Mouse (Mus musculus) MEL (cell line): ENCODE measurements at regions not wholly inside any gene's neighbourhood (a gene's known extent, or its start where the extent isn't known, plus 50 kb on each side); places are given as distances from the start of the nearest gene placed in this dataset.

Source experiments
- CHD2 ChIP-seq: IDR thresholded peaks from 2 replicates; pipeline ENCODE4 v1.6.1; 2011; ENCODE audit warnings: low read length, improper control_type of control experiment
- CTCF ChIP-seq, 3 experiments: IDR thresholded peaks in 2 of 3; conservative IDR thresholded peaks in 1 of 3; 2 replicates each; pipeline ENCODE4 v1.5.1; 2011 to 2012; ENCODE audit warnings: low read length in 3 of 3, low read depth in 2 of 3, mild to moderate bottlenecking in 2 of 3, improper control_type of control experiment in 1 of 3, inconsistent platforms in 1 of 3, mixed read lengths in 1 of 3, moderate library complexity in 1 of 3; ENCODE audit not compliant: control insufficient read depth in 1 of 3, insufficient read depth in 1 of 3, poor library complexity in 1 of 3, severe bottlenecking in 1 of 3
- EP300 ChIP-seq, 2 experiments: IDR thresholded peaks; 2 replicates each; pipeline ENCODE4 v1.6.1; 2011; ENCODE audit warnings: improper control_type of control experiment in 2 of 2, low read length in 2 of 2, low read depth in 1 of 2, mild to moderate bottlenecking in 1 of 2
- GABPA ChIP-seq: IDR thresholded peaks from 2 replicates; pipeline ENCODE4 v1.6.1; 2012; ENCODE audit warnings: low read depth, mild to moderate bottlenecking, inconsistent platforms, low read length, improper control_type of control experiment, moderate library complexity
- GATA1 ChIP-seq: IDR thresholded peaks from 2 replicates; pipeline ENCODE4 v1.6.1; 2011; ENCODE audit warnings: low read depth, low read length, improper control_type of control experiment
- MAFK ChIP-seq: IDR thresholded peaks from 2 replicates; pipeline ENCODE4 v1.6.1; 2011; ENCODE audit warnings: low read depth, mild to moderate bottlenecking, low read length, improper control_type of control experiment, borderline replicate concordance
- MEF2A ChIP-seq: IDR thresholded peaks from 2 replicates; pipeline ENCODE4 v1.6.1; 2014; ENCODE audit warnings: low read depth, mild to moderate bottlenecking, inconsistent platforms, low read length, improper control_type of control experiment; ENCODE audit not compliant: poor library complexity, insufficient replicate concordance, severe bottlenecking; ENCODE audit errors: extremely low read depth
- POLR2A ChIP-seq, 2 experiments: IDR thresholded peaks; 2 replicates each; pipeline ENCODE4 v1.6.1; 2011 to 2012; ENCODE audit warnings: low read length in 2 of 2, mild to moderate bottlenecking in 2 of 2, control low read depth in 1 of 2, improper control_type of control experiment in 1 of 2, low read depth in 1 of 2, moderate library complexity in 1 of 2; ENCODE audit not compliant: control insufficient read depth in 1 of 2, insufficient read depth in 1 of 2, poor library complexity in 1 of 2
- RCOR1 ChIP-seq: IDR thresholded peaks from 2 replicates; pipeline ENCODE4 v1.6.1; 2012; ENCODE audit warnings: low read depth, mild to moderate bottlenecking, inconsistent platforms, low read length, improper control_type of control experiment
- SMC3 ChIP-seq: IDR thresholded peaks from 2 replicates; pipeline ENCODE4 v1.6.1; 2011; ENCODE audit warnings: low read depth, low read length, improper control_type of control experiment
- TBP ChIP-seq: IDR thresholded peaks from 2 replicates; pipeline ENCODE4 v1.8.0; 2011; ENCODE audit warnings: low read depth, low read length, improper control_type of control experiment
- UBTF ChIP-seq: IDR thresholded peaks from 2 replicates; pipeline ENCODE4 v1.6.1; 2012; ENCODE audit warnings: low read depth, mild to moderate bottlenecking, inconsistent platforms, low read length, improper control_type of control experiment, moderate library complexity, borderline replicate concordance; ENCODE audit not compliant: insufficient read depth
- ZNF384 ChIP-seq: IDR thresholded peaks from 2 replicates; pipeline ENCODE4 v1.6.1; 2012; ENCODE audit warnings: low read depth, mild to moderate bottlenecking, inconsistent platforms, low read length, improper control_type of control experiment

- TF ChIP-seq CTCF (IDR thresholded peaks at IDR 0.05 in 2 of 3, conservative IDR thresholded peaks at IDR 0.05 in 1 of 3; ENCODE audit: control insufficient read depth in 1 of 3, insufficient read depth in 1 of 3, low read depth in 2 of 3, low read length in 3 of 3, poor library complexity in 1 of 3, severe bottlenecking in 1 of 3) (no peak), POLR2A (IDR thresholded peaks at IDR 0.05; ENCODE audit: control insufficient read depth in 1 of 2, insufficient read depth in 1 of 2, low read depth in 1 of 2, low read length in 2 of 2, poor library complexity in 1 of 2) (no peak), CHD2 (no peak), ZNF384 (no peak), TBP (no peak), EP300 (IDR thresholded peaks at IDR 0.05; ENCODE audit: low read depth in 1 of 2, low read length in 2 of 2) (no peak), SMC3 (no peak), UBTF (no peak), MAFK (no peak), GABPA (no peak), GATA1 (no peak), MEF2A (no peak), RCOR1 (no peak)
These were observed 101.2 kb upstream of the Chrm2 start for GRCm38 (mm10) chr6:36286664-36287063.
